Mouse (Mus musculus) liver, adult 2 months (tissue): ENCODE data around the gene Dbn1.
A peak's percentile ranks its signal among the peaks of the same experiment; 100 is the strongest.

Source experiments
- CTCF ChIP-seq: fragments of 200-500 bp; IDR thresholded peaks from 2 replicates; pipeline ENCODE4 v1.5.1; 2011; ENCODE audit warnings: low read depth, low read length, control low read depth
- POLR2A ChIP-seq: fragments of 200-500 bp; IDR thresholded peaks from 2 replicates; pipeline ENCODE4 v1.6.1; 2011; ENCODE audit warnings: low read length, control low read depth; ENCODE audit not compliant: insufficient read depth; ENCODE audit errors: extremely low read depth

DNA sequence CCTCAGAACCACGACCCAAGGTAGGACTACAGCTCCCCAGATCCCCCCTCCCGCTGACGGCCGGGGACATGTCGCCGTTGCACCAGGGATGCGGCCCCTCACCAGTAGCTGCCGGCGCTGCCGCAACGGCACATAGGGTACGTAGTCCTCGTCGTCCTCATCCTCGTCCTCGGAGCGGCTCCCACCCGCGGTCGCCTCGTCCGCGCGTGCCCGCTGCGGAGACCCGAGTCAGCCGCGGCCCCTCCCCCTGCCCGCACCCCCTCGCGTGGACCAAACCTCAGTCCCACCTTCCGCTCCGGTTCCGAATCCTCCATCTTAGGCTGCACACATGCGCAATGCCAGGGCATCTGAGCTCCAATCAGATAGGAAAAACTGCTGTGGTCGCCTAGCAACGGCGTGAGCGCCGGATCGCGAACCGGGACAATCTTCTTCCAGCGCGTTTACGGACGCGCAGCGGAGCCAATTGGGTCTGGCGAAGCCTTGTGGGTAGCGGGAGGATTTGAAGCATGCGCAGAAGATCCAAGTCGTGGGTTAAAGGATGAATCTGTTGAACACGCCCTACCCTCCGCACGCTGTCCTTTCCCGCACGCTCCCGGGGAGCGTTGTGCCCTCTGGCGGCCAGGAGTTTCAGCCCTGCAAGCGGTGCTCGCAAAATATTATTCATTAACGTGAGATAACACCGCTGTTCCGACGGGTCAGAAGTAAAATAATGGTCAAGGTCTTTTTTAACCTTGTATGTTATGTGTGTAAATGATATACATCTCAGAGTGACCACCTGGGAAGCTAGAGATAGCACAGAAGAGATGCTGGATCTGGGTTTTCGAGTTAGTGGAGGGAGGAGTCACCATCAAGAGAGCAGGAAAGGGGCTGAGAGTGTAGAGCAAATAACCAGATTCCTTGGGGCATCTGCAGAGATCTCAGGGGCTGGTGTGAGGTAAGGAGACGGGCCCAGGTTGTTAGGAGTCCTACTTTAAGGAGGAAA, 48.6 kb upstream of the Dbn1 start, which contains the start of gene Ddx41:
- 0 out of 2 replicates have a peak, but pooled peaks have one; percentile 7 for TF ChIP-seq POLR2A
- peak; percentile 98 for TF ChIP-seq CTCF
